Mouse (Mus musculus) embryonic facial prominence, embryonic 15.5 days (tissue): ENCODE data around the gene Grb2. TPM values are rescaled to one million over a fixed set of nuclear protein-coding genes. Genes with fewer than 3 reads are reported as not detected.
A peak's percentile ranks its signal among the peaks of the same experiment; 100 is the strongest.

Experiments used
- ATAC-seq: fragments of 200-750 bp; cut with Nextera tagmentation; 2 replicates; pipeline ENCODE4 v1.8.0; 2017; ENCODE audit warnings: low read depth, moderate TSS enrichment; ENCODE audit not compliant: insufficient number of reproducible peaks, low FRiP score, low TSS enrichment
- H3K27ac ChIP-seq: fragments of 300-500 bp; sonication (generic); replicated peaks from 2 replicates; pipeline ENCODE4 v1.5.1; 2015; ENCODE audit warnings: mild to moderate bottlenecking, inconsistent platforms
- H3K27me3 ChIP-seq: fragments of 300-500 bp; sonication (generic); 2 replicates; pipeline ENCODE4 v1.6.1; 2015; ENCODE audit warnings: inconsistent platforms
- H3K36me3 ChIP-seq: fragments of 300-500 bp; sonication (generic); 2 replicates; pipeline ENCODE4 v1.6.1; 2015; ENCODE audit warnings: mild to moderate bottlenecking, inconsistent platforms
- H3K4me1 ChIP-seq: fragments of 300-500 bp; sonication (generic); 2 replicates; pipeline ENCODE4 v1.6.1; 2015; ENCODE audit warnings: inconsistent platforms
- H3K4me2 ChIP-seq: fragments of 300-500 bp; sonication (generic); replicated peaks from 2 replicates; pipeline ENCODE4 v1.6.1; 2015; ENCODE audit warnings: mild to moderate bottlenecking, inconsistent platforms
- H3K4me3 ChIP-seq: fragments of 300-500 bp; sonication (generic); replicated peaks from 2 replicates; pipeline ENCODE4 v1.5.1; 2015; ENCODE audit warnings: mild to moderate bottlenecking, inconsistent platforms
- H3K9ac ChIP-seq: fragments of 300-500 bp; sonication (generic); 2 replicates; pipeline ENCODE4 v1.6.1; 2015; ENCODE audit warnings: inconsistent platforms
- H3K9me3 ChIP-seq: fragments of 300-500 bp; sonication (generic); replicated peaks from 2 replicates; pipeline ENCODE4 v1.6.1; 2016; ENCODE audit warnings: inconsistent platforms
- WGBS: fragments of 180-500 bp; shearing (Covaris S2); methylation state at CpG from one replicate; pipeline ENCODE4 v1.1.7; 2015; 5-methylcytosine and 5-hydroxymethylcytosine counted together
- polyA plus RNA-seq: library from polyadenylated mRNA; unstranded; fragments of >200 nt; fragmentation: Nextera tagmentation; extraction: Ambion mirVana; gene quantifications from 2 replicates; pipeline ENCODE4 v1.2.1, GENCODE M21; 2015

Grb2 gene
- polyA plus RNA-seq, 1 experiment from 2014 or later: 94.9 TPM

DNA sequence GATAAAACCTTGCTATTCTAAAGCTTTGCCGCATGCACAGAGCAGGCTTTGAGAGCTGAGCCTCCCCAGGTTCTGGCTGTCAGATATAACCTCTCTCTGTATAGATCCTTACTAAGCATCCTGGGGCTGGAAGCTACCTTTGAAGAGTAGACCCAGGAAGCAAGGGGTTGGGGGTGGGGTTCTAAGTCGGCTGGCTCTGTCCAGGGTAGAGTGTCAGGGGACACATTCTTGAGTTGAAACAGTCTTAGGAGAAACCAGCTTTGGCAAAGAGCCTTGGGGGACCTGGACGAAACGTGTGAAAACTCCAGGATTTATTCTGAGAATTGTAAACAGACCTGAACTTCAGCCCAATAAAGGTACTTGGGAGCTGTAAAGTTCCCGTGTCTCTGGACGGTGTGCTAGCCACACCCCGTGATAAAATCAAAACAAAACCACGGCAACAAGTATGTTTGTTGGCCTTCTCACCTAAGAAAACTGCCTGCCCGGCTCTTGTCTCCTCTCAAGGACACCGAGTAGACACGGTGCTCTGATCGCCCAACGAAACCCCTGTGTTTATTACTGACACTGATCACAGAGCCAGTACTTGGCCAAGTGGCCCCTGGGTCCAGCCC is 30.0 kb upstream of the Grb2 start:
- 47% methylated on average over 13 of the region's 13 CpGs for WGBS
- no peak overlapping the region for H3K27ac ChIP-seq
- no peaks in the 10 kb centered on the region for H3K36me3 ChIP-seq
- no peaks in the 10 kb centered on the region for H3K9me3 ChIP-seq
- no peak overlapping the region for H3K4me2 ChIP-seq
- H3K4me1 ChIP-seq: peaks cover 11% of the 10 kb centered on the region
- no peak overlapping the region for H3K4me3 ChIP-seq
- no peak for ATAC-seq
- H3K27me3 ChIP-seq: no peaks in the 10 kb centered on the region
- no peak overlapping the region for H3K9ac ChIP-seq

DNA sequence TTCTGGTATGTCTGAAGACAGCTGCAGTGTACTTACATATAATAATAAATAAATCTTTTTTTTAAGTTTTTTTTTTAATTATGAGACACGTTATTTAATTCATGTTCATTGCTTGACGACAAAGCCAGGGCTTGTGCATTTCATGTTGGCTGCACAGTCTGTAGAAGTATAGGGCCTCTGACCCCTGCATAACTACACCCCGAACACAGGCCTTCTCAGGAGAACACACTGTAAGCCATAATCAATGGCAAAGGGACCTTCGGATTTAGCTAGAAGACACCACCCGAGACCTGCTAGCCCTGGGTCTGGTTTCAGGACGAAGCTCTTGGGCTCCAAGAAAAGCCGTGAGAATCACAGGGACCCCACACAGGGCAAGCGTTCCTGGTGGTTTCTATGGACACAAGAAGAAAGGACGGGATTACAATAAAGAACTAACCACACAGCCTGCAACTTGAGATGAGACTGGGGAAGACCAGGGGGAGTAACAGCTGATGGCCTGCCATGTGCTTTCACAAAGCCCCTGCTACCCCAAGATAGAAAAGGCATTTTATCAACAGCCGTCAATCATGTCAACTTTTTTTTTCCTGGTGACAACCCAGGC is 29.3 kb upstream of the Grb2 start:
- H3K9ac ChIP-seq: no peak overlapping the region
- no peaks in the 10 kb centered on the region for H3K9me3 ChIP-seq
- no peaks in the 10 kb centered on the region for H3K36me3 ChIP-seq
- no peak overlapping the region for H3K27ac ChIP-seq
- no peaks in the 10 kb centered on the region for H3K27me3 ChIP-seq
- no peak for ATAC-seq
- no peak overlapping the region for H3K4me2 ChIP-seq
- H3K4me3 ChIP-seq: no peak overlapping the region
- H3K4me1 ChIP-seq: peaks cover 11% of the 10 kb centered on the region
- 60% methylated on average over 10 of the region's 10 CpGs for WGBS

DNA sequence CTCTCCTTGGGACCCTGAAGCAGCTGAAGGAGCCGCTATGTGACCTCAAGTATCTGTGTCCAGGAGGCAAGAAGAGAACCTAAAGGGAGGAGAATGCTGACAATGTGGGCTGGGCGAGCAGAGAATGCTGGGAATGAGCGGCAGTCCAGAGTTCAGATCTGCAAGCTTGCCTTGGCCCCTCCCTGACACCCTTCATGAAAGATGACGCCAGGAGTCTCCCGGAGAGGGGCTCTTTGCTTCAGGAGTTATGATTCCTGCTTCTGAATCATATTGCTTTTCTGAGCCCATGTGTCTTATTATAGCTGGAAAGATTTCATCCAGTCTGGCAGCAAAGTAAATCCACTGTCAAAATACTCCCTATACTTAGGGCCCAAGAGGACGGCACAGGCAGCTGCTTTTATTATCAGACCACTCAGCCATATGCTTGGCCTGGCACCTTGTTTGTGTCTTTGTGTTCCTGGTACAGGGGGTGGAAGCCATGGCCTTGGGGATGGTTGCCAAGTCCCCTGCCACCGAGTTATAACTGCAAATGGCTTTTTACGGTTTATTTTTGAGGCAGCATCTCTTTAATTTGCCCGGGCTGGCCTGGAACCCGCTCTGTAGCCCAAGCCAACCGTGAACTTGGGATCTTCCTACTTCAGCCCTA is 25.8 kb upstream of the Grb2 start:
- WGBS: 46% methylated on average over 11 of the region's 11 CpGs
- Histone ChIP-seq H3K4me2 (no peak overlapping the region), H3K4me1 (peaks cover 11% of the 10 kb centered on the region), H3K9ac (no peak overlapping the region), H3K27me3 (no peaks in the 10 kb centered on the region), H3K4me3 (no peak overlapping the region), H3K9me3 (no peaks in the 10 kb centered on the region), H3K27ac (peak overlapping the region; percentile 48), H3K36me3 (no peaks in the 10 kb centered on the region)
- peak; percentile 43; the same call in 1 of the 2 replicates for ATAC-seq

DNA sequence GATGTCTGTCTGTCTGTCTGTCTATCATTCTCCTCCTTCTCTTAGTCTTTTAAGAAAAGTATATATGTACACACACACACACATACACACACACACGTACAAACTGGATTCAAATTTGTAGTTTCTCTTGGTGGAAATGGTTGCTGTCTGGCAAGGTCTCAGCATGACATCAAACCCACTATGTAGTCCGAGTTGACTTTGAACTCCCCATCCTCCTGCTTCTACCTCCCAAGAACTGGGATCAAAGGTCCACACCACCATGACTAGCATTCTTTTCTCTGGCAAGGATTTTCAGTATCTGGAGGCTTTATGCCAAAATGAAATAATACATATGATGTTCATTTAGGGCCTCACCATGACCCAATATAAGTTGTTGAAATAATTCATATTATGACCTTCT is 14.8 kb upstream of the Grb2 start:
- H3K9ac ChIP-seq: no peak overlapping the region
- no peak for ATAC-seq
- no peak overlapping the region for H3K4me3 ChIP-seq
- no peaks in the 10 kb centered on the region for H3K27me3 ChIP-seq
- H3K9me3 ChIP-seq: no peaks in the 10 kb centered on the region
- H3K27ac ChIP-seq: peak overlapping the region; percentile 88
- peaks cover 9% of the 10 kb centered on the region; the same call in 1 of the 2 replicates for H3K4me1 ChIP-seq
- no peaks in the 10 kb centered on the region for H3K36me3 ChIP-seq
- no peak overlapping the region for H3K4me2 ChIP-seq
- WGBS: 52% methylated on average over 2 of the region's 2 CpGs

DNA sequence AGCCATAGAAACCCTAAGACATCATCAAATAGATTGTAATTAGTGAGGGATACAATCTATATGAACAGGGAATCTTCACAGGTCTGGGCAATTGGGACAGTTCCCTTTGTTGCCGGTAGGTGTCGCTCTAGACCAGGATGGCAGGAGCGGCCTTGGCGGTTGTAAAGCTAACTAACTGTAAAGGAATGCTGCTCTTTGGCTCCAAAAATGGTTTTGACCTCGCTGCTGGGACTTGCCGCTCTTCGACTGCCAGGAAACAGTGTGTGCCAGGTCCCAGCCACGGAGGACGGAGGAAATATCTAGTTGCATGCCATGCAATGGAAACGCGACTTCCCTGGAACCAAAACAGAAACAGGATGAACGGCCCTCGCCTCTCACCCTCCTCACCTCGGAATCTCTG is 14.2 kb upstream of the Grb2 start:
- Histone ChIP-seq H3K9ac (no peak overlapping the region), H3K4me1 (peaks cover 9% of the 10 kb centered on the region; the same call in 1 of the 2 replicates), H3K27ac (peak overlapping the region; percentile 88), H3K27me3 (no peaks in the 10 kb centered on the region), H3K4me2 (peak overlapping the region; percentile 43), H3K4me3 (peak overlapping the region; percentile 15; the same call in 1 of the 2 replicates), H3K36me3 (no peaks in the 10 kb centered on the region), H3K9me3 (no peaks in the 10 kb centered on the region)
- ATAC-seq: peak; percentile 74
- WGBS: 10% methylated on average over 14 of the region's 14 CpGs

DNA sequence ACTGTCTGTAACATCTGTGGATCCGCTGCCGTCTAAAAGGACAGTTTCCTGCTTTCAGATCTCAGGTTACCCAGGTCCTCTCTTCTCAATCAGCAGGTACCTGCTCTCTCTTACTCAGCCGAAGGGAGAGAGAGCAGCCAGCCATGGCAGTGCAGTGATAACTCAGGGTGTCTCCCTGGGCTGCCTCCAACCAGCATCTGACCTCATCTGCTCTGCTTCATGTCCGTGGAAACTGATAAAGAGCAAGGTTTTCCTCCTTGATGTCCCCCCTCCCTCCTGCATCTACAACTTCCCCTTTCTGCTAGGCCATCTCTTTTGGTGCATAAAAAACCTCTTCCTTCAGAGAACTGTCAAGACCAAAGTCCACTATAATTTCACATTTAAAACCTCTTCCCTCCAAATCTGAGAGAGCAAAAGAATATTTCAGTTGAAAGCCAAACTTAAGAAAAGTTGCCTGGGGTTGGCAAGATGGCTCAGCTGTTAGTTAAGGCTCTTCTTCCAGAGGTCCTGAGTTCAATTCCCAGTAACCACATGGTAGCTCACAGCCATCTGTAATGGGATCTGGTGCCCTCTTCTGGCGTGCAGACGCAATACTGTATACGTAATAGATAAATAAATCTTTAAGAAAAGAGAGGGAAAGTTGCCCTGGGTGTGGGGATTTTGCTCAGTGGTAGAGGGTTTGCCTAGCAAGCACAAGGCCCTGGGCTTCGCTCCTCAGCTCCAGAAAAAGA is 9.4 kb upstream of the Grb2 start:
- no peaks in the 10 kb centered on the region for H3K9me3 ChIP-seq
- H3K27me3 ChIP-seq: no peaks in the 10 kb centered on the region
- H3K36me3 ChIP-seq: no peaks in the 10 kb centered on the region
- H3K4me1 ChIP-seq: peaks cover 2% of the 10 kb centered on the region; the same call in 1 of the 2 replicates
- no peak overlapping the region for H3K27ac ChIP-seq
- H3K4me3 ChIP-seq: no peak overlapping the region
- WGBS: 53% methylated on average over 8 of the region's 8 CpGs
- H3K4me2 ChIP-seq: no peak overlapping the region
- no peak for ATAC-seq
- H3K9ac ChIP-seq: no peak overlapping the region

DNA sequence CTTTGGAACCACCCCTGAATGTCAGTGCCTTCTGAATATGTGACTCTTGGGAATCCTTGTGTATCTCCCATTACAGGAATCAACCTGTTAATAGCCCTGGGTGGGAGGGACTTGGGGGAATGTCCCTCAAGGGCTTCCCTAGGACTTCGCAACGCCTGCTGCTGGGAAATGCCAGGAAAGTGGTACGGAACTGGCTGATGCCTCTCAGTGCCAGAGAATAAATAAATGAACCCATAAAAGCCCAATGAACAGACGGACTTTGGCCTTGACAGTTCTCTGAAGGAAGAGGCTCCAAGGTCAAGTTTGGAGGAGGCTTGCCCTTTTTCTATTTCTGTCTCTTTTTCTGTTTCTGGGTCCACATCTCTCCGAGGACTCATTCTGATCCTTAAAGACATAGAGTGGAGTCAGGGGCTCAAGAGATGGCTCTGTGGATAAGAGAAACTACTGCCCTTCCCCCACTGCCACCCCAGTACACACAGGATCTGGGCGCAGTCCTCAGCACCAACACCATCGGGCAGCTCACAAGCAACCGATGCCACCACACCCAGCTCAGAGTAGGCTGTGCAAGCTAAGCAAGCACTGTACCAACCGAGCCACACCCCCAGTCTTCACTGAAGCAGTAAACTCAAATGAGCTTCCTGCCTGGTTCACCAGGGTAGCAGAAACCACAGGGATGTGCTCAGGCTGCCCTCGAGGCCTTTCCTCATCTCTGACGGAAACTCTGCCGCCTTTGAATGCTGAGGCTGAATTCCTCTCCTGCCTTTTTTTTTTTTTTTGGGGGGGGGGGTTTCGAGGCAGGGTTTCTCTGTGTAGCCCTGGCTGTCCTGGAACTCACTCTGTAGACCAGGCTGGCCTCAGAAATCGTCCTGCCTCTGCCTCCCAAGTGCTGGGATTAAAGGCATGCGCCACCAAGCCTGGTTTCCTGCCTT is 8.3 kb upstream of the Grb2 start:
- Histone ChIP-seq H3K4me2 (no peak overlapping the region), H3K27ac (no peak overlapping the region), H3K9ac (no peak overlapping the region), H3K36me3 (no peaks in the 10 kb centered on the region), H3K4me3 (no peak overlapping the region), H3K4me1 (no peaks in the 10 kb centered on the region), H3K9me3 (no peaks in the 10 kb centered on the region), H3K27me3 (no peaks in the 10 kb centered on the region)
- ATAC-seq: no peak
- 57% methylated on average over 15 of the region's 15 CpGs for WGBS

DNA sequence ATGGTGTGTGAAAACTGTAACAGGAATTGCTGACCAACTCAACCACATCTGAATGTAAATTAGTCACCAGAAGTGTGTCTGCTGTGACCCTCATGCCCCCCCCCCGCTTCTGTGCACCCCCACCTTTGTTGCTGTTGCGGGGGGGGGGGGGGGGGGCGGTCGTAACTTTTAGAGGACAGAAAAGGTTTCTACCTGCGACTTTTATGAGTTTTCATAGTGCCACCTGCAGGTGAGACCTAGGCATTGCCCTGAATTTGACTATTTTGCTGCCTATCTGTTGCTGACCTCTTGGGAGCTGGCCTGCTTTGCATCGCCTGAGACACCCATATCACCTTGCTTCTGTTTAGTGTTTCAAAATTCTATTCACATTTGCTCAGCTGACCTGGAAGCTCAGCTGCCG is 6.1 kb upstream of the Grb2 start:
- Histone ChIP-seq H3K4me1 (peaks cover 5% of the 10 kb centered on the region), H3K27ac (no peak overlapping the region), H3K9ac (no peak overlapping the region), H3K4me2 (no peak overlapping the region), H3K27me3 (no peaks in the 10 kb centered on the region), H3K36me3 (no peaks in the 10 kb centered on the region), H3K4me3 (no peak overlapping the region), H3K9me3 (no peaks in the 10 kb centered on the region)
- no peak for ATAC-seq
- 8% methylated on average over 7 of the region's 7 CpGs for WGBS

DNA sequence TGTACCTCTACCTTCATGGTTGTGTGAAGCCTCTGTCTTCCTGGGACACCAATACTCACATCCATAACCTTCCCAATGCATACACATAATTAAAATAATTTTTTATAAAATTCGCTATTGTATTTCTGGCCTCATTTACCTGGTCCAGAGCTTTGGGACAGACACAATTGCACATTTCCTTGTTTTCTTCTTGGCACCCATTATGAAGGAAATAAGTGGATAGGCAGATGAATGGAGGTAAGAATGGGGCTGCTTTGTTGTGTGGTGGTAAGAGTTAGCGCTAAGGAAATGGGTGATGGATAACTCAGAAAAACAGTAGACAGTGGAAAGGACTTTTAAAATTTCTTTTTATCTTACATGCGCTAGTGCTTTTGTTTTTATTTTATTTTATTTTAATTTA is 5.0 kb upstream of the Grb2 start:
- no peak overlapping the region for H3K27ac ChIP-seq
- H3K4me1 ChIP-seq: peaks cover 13% of the 10 kb centered on the region
- H3K4me2 ChIP-seq: no peak overlapping the region
- no peaks in the 10 kb centered on the region for H3K27me3 ChIP-seq
- no peaks in the 10 kb centered on the region for H3K9me3 ChIP-seq
- no peak overlapping the region for H3K4me3 ChIP-seq
- 95% methylated on average over 3 of the region's 3 CpGs for WGBS
- no peak for ATAC-seq
- no peak overlapping the region for H3K9ac ChIP-seq
- no peaks in the 10 kb centered on the region for H3K36me3 ChIP-seq

DNA sequence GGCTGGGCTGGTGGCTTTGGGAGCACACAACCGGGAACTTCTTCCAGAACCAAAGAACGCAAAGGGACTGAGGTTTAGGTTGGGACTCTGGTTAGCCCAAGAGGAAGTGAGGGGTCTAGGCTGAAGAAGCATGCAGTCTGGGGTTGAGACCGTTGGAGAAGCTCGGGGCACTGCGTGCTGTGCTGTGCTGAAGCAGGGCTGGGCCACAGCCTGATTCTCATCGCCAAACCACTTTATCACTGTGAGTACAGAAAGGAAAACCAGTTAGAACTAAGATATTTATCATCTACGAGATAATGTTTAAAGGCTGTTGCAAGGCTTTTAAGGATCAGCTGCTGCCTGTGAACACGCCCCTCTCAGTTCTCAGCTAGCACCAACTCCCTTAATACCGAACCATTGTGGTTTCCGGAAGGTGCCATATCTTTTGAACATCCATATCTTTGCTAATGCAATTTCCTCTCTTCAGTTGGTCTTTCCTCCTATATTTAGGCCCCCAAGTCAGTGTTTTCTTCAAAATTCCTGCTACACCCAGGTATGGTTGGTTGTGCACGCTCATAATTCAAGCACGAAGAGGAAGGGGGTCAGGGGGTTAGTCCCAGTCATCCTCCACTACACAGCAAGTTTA is 4.4 kb upstream of the Grb2 start:
- no peak overlapping the region for H3K4me2 ChIP-seq
- no peak overlapping the region for H3K9ac ChIP-seq
- no peak for ATAC-seq
- no peaks in the 10 kb centered on the region for H3K36me3 ChIP-seq
- no peak overlapping the region for H3K27ac ChIP-seq
- H3K4me1 ChIP-seq: peaks cover 13% of the 10 kb centered on the region
- 72% methylated on average over 12 of the region's 12 CpGs for WGBS
- no peaks in the 10 kb centered on the region for H3K27me3 ChIP-seq
- H3K9me3 ChIP-seq: no peaks in the 10 kb centered on the region
- H3K4me3 ChIP-seq: no peak overlapping the region
